In genomic region chr8:110501330-110501729, GRCm38 (mm10) we compare ENCODE assay signal across 30 mouse cellular contexts.
"Had no signal": no experiment of that assay in that cellular context is flagged by ENCODE, and none has a peak within 500 bp of the region (broad histone marks: within the 10 kb centered on the region; RNA-seq: fewer than 3 reads in every experiment).

No protein-coding gene starts in this region.

- H3K27ac ChIP-seq: left cerebral cortex, adult 2 months; limb, embryonic 10.5 days; limb, embryonic 12.5 days; limb, embryonic 13.5 days; limb, embryonic 15.5 days; liver, embryonic 12.5 days; liver, embryonic 13.5 days; liver, embryonic 14.5 days; liver, embryonic 15.5 days; lung, embryonic 15.5 days; macrophage; midbrain, embryonic 10.5 days; midbrain, embryonic 12.5 days; midbrain, embryonic 13.5 days; midbrain, embryonic 15.5 days had no signal

- H3K4me1 ChIP-seq: limb, embryonic 12.5 days; limb, embryonic 13.5 days; limb, embryonic 15.5 days; lung, embryonic 15.5 days; megakaryocyte, embryonic 14.5 days; midbrain, embryonic 13.5 days; midbrain, embryonic 15.5 days had no signal

- H3K27me3 ChIP-seq: limb, embryonic 15.5 days; liver, embryonic 13.5 days; midbrain, embryonic 15.5 days had no signal

- H3K9ac ChIP-seq: limb, embryonic 12.5 days; limb, embryonic 13.5 days; limb, embryonic 15.5 days; liver, embryonic 12.5 days; liver, embryonic 13.5 days; liver, embryonic 14.5 days; liver, embryonic 15.5 days; liver, postnatal 0 days; lung, embryonic 14.5 days; lung, embryonic 15.5 days; midbrain, embryonic 12.5 days; midbrain, embryonic 13.5 days; midbrain, embryonic 15.5 days had no signal

- H3K4me3 ChIP-seq: left cerebral cortex, adult 2 months; limb, embryonic 10.5 days; limb, embryonic 12.5 days; limb, embryonic 13.5 days; limb, embryonic 15.5 days; liver, embryonic 12.5 days; liver, embryonic 13.5 days; liver, embryonic 15.5 days; lung, embryonic 15.5 days; megakaryocyte, embryonic 14.5 days; midbrain, embryonic 10.5 days; midbrain, embryonic 12.5 days; midbrain, embryonic 13.5 days; midbrain, embryonic 15.5 days; myocyte had no signal

- H3K9me3 ChIP-seq: limb, embryonic 10.5 days; limb, embryonic 12.5 days; limb, embryonic 13.5 days; limb, embryonic 15.5 days; liver, embryonic 12.5 days; liver, embryonic 13.5 days; liver, embryonic 15.5 days; lung, embryonic 15.5 days; megakaryocyte, embryonic 14.5 days; midbrain, embryonic 10.5 days; midbrain, embryonic 12.5 days; midbrain, embryonic 13.5 days; midbrain, embryonic 15.5 days had no signal

- H3K36me3 ChIP-seq: limb, embryonic 10.5 days; limb, embryonic 12.5 days; limb, embryonic 13.5 days; limb, embryonic 15.5 days; liver, embryonic 12.5 days; liver, embryonic 13.5 days; liver, embryonic 15.5 days; lung, embryonic 15.5 days; midbrain, embryonic 10.5 days; midbrain, embryonic 12.5 days; midbrain, embryonic 13.5 days; midbrain, embryonic 15.5 days had no signal

- H3K4me2 ChIP-seq: limb, embryonic 12.5 days; limb, embryonic 13.5 days; limb, embryonic 15.5 days; liver, embryonic 11.5 days; liver, embryonic 12.5 days; liver, embryonic 13.5 days; liver, embryonic 15.5 days; lung, embryonic 14.5 days; lung, embryonic 15.5 days; midbrain, embryonic 11.5 days; midbrain, embryonic 12.5 days; midbrain, embryonic 13.5 days; midbrain, embryonic 15.5 days had no signal

- DNase-seq: left cerebral cortex, postnatal 4 days; liver; liver, embryonic 13.5 days; liver, postnatal 0 days; lung, adult 18-20 months; lung, adult 2 months; lung, embryonic 14.5 days; lung, postnatal 10 days; lung, postnatal 14 days; lung, postnatal 36 days; lung, postnatal 4 days; midbrain, embryonic 14.5 days had no signal
